Comparison of ENCODE assay signal across 8 mouse cellular contexts in the genomic region with DNA sequence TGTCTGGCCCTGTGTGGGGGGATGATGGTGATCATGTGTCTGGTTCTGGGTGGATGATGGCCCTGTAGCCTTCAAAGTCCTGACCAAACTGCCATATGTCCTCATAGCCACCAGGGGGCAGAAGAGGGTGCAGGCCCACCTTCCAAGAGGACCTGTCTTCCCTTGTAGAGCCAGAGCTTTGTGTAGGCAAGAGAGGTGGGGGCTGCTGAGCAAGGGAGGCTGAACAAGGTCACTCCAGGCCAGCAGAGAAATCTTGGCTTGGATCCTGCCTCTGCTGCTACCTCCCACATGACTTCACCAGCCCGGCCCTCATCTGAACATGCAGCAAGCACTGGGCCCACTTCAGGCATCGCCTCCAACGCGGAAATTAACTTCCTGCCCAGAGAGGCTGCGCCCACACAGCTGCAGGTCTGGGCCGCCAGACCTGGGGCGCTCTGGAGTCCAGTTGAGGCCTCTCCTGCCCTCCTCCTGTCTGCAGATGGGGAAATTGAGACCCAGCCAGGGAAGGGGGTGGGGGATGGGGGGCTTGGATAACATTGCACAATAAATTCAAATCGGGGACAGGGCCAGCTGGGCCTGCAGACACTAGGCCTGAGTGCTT. TPM values are rescaled to one million over a fixed set of nuclear protein-coding genes. Genes with fewer than 3 reads are reported as not detected.
DNase-seq lines count a peak whose midpoint lies in the region; ATAC-seq and TF ChIP-seq lines count a peak whose summit lies in the region.

No protein-coding gene starts in this region.

- H3K9ac ChIP-seq in embryonic facial prominence, embryonic 14.5 days (ENCODE audit: low read depth, low read length), result peak overlapping the region; percentile 35; the same call in 1 of the 2 replicates
- H3K9ac ChIP-seq in kidney, embryonic 14.5 days (ENCODE audit: low read depth, low read length), result peak overlapping the region; percentile 28; the same call in 1 of the 2 replicates
- H3K9ac ChIP-seq in liver, adult 2 months (ENCODE audit: low read depth, low read length), result no peak overlapping the region
- H3K9ac ChIP-seq in stomach, embryonic 14.5 days (replicated peaks; ENCODE audit: low read depth, low read length), result no peak overlapping the region

- WGBS in embryonic facial prominence, embryonic 14.5 days, result 42% methylated on average over 7 of the region's 8 CpGs
- 15% methylated on average over 8 of the region's 8 CpGs for WGBS in kidney, embryonic 14.5 days
- WGBS in liver, adult 2 months, result 29% methylated on average over 8 of the region's 8 CpGs
- WGBS in stomach, embryonic 14.5 days, result 41% methylated on average over 8 of the region's 8 CpGs

- peaks cover 11% of the 10 kb centered on the region; the same call in 1 of the 2 replicates for H3K27me3 ChIP-seq in embryonic facial prominence, embryonic 14.5 days (replicated peaks; ENCODE audit: control insufficient read depth, insufficient read depth, low read length)
- no peaks in the 10 kb centered on the region for H3K27me3 ChIP-seq in kidney, embryonic 14.5 days (ENCODE audit: control insufficient read depth, insufficient read depth, low read length)
- H3K27me3 ChIP-seq in liver, adult 2 months (ENCODE audit: control insufficient read depth, insufficient read depth, low read length), result no peaks in the 10 kb centered on the region
- H3K27me3 ChIP-seq in stomach, embryonic 14.5 days (ENCODE audit: control insufficient read depth, insufficient read depth, low read length), result no peaks in the 10 kb centered on the region

- 0 out of 2 replicates have a peak, but pooled peaks cover 4% of the 10 kb centered on the region for H3K9me3 ChIP-seq in embryonic facial prominence, embryonic 14.5 days (ENCODE audit: control insufficient read depth, low read length)
- no peaks in the 10 kb centered on the region for H3K9me3 ChIP-seq in kidney, embryonic 14.5 days (ENCODE audit: control insufficient read depth, low read length)
- H3K9me3 ChIP-seq in stomach, embryonic 14.5 days (ENCODE audit: control insufficient read depth, low read depth, low read length), result no peaks in the 10 kb centered on the region

- H3K4me2 ChIP-seq in embryonic facial prominence, embryonic 14.5 days (ENCODE audit: low read depth, low read length), result peak overlapping the region; percentile 6; the same call in 1 of the 2 replicates
- H3K4me2 ChIP-seq in kidney, embryonic 14.5 days (replicated peaks; ENCODE audit: low read depth, low read length), result no peak overlapping the region
- H3K4me2 ChIP-seq in stomach, embryonic 14.5 days (replicated peaks; ENCODE audit: low read depth, low read length), result no peak overlapping the region

- H3K4me1 ChIP-seq in embryonic facial prominence, embryonic 14.5 days (ENCODE audit: control insufficient read depth, insufficient read depth, low read length), result peaks cover 20% of the 10 kb centered on the region
- H3K4me1 ChIP-seq in kidney, embryonic 14.5 days (ENCODE audit: control insufficient read depth, insufficient read depth, low read length), result peaks cover 20% of the 10 kb centered on the region
- H3K4me1 ChIP-seq in liver, adult 2 months (ENCODE audit: control insufficient read depth, insufficient read depth, low read length), result peaks cover 15% of the 10 kb centered on the region
- peaks cover 16% of the 10 kb centered on the region; the same call in 1 of the 2 replicates for H3K4me1 ChIP-seq in stomach, embryonic 14.5 days (ENCODE audit: control insufficient read depth, insufficient read depth, low read length)

- H3K36me3 ChIP-seq in embryonic facial prominence, embryonic 14.5 days (ENCODE audit: control insufficient read depth, insufficient read depth, low read length), result no peaks in the 10 kb centered on the region
- no peaks in the 10 kb centered on the region for H3K36me3 ChIP-seq in kidney, embryonic 14.5 days (ENCODE audit: control insufficient read depth, insufficient read depth, low read length)
- no peaks in the 10 kb centered on the region for H3K36me3 ChIP-seq in liver, adult 2 months (ENCODE audit: control insufficient read depth, insufficient read depth, low read length)
- no peaks in the 10 kb centered on the region for H3K36me3 ChIP-seq in stomach, embryonic 14.5 days (ENCODE audit: control insufficient read depth, insufficient read depth, low read length)

- H3K4me3 ChIP-seq in embryonic facial prominence, embryonic 14.5 days (ENCODE audit: low read depth, low read length), result no peak overlapping the region
- no peak overlapping the region for H3K4me3 ChIP-seq in kidney, embryonic 14.5 days (ENCODE audit: low read length)
- no peak overlapping the region; the same call in 1 of the 2 replicates for H3K4me3 ChIP-seq in liver, adult 2 months (ENCODE audit: insufficient read depth, low read depth, low read length)
- H3K4me3 ChIP-seq in stomach, embryonic 14.5 days (ENCODE audit: low read depth, low read length), result no peak overlapping the region

- H3K79me2 ChIP-seq in liver, adult 2 months (ENCODE audit: control insufficient read depth, insufficient read depth, low read length), result no peaks in the 10 kb centered on the region

- TF ChIP-seq POLR2A in liver, adult 2 months (IDR thresholded peaks at IDR 0.05; ENCODE audit: extremely low read depth, insufficient read depth, low read length), result no peak

- peak overlapping the region; percentile 73 for H3K27ac ChIP-seq in embryonic facial prominence, embryonic 14.5 days (replicated peaks; ENCODE audit: low read depth, low read length)
- peak overlapping the region; percentile 86 for H3K27ac ChIP-seq in kidney, embryonic 14.5 days (ENCODE audit: low read depth, low read length)
- H3K27ac ChIP-seq in liver, adult 2 months (replicated peaks; ENCODE audit: insufficient read depth, low read depth, low read length), result peak overlapping the region; percentile 38
- peak overlapping the region; percentile 90 for H3K27ac ChIP-seq in stomach, embryonic 14.5 days (ENCODE audit: low read length)

- ATAC-seq in embryonic facial prominence, embryonic 14.5 days (ENCODE audit: low read depth), result peak; percentile 90
- peak; percentile 90 for ATAC-seq in kidney, embryonic 14.5 days (ENCODE audit: low FRiP score, low TSS enrichment)
- peak; percentile 87 for ATAC-seq in stomach, embryonic 14.5 days (ENCODE audit: insufficient number of reproducible peaks, insufficient read depth, low FRiP score, low read depth)

- DNase-seq in 416B (ENCODE audit: low read depth), result peak; percentile 90
- peak; percentile 56 to 76 for DNase-seq in adrenal gland, postnatal 4 days (ENCODE audit: low spot score in 2 of 2)
- peak; percentile 93 for DNase-seq in embryonic facial prominence, embryonic 14.5 days (ENCODE audit: low spot score)
- peak; percentile 98 to 99 for DNase-seq in heart, adult 9 months (ENCODE audit: low spot score in 2 of 2)
- DNase-seq in liver, adult 2 months (ENCODE audit: extremely low read depth, low read depth, low spot score), result peak; percentile 60
- peak; percentile 67 to 74 for DNase-seq in natural killer cell, adult 2 months (ENCODE audit: low spot score in 2 of 2)

- peak; percentile 98 for TF ChIP-seq CTCF in liver, adult 2 months (IDR thresholded peaks at IDR 0.05; ENCODE audit: low read depth, low read length)

RNA-seq across cellular contexts. Expression of gene Wnt7b, which starts 28.4 kb away (rescaled TPM):
- 1 to 10 TPM in 1 of 2 experiments, under 1 TPM in 1; 0.40 to 1.8 TPM for total RNA-seq in adrenal gland, postnatal 4 days (2021)
- polyA plus RNA-seq in embryonic facial prominence, embryonic 14.5 days (2014; fragmentation: Nextera tagmentation; extraction: Ambion mirVana), result 15.7 and 17.8 TPM in 2 replicates
- 10.8 and 15.1 TPM in 2 replicates for polyA plus RNA-seq in kidney, embryonic 14.5 days (2014; fragmentation: Nextera tagmentation; extraction: Ambion mirVana)
- total RNA-seq in liver, adult 2 months (2014; rRNA removed), result 0.07 and 0.09 TPM in 2 replicates
- polyA plus RNA-seq in liver, adult 2 months (2012; rRNA removed), result 0.06 and 0.12 TPM in 2 replicates
- polyA plus RNA-seq in stomach, embryonic 14.5 days (2014; fragmentation: Nextera tagmentation; extraction: Ambion mirVana), result 0.75 and 2.5 TPM in 2 replicates

Comparison
In these comparisons a context has a peak if more than half of its experiments do, and no peak if none do; other contexts are left out.
1. H3K27ac ChIP-seq: peak in every context shown above with its lines; median percentile 90 in stomach, embryonic 14.5 days; 86 in kidney, embryonic 14.5 days; 73 in embryonic facial prominence, embryonic 14.5 days; 38 in liver, adult 2 months.
2. H3K9ac ChIP-seq: peak in embryonic facial prominence, embryonic 14.5 days (single experiment) and kidney, embryonic 14.5 days (single experiment); none in liver, adult 2 months (single experiment) and stomach, embryonic 14.5 days (single experiment).
3. Peak in every context shown above with its lines, with median percentiles within 50 percentile points of each other: DNase-seq and ATAC-seq.